Mouse (Mus musculus): Measurements from ENCODE around the gene 1700016H13Rik.

The 1700016H13Rik gene

DNA sequence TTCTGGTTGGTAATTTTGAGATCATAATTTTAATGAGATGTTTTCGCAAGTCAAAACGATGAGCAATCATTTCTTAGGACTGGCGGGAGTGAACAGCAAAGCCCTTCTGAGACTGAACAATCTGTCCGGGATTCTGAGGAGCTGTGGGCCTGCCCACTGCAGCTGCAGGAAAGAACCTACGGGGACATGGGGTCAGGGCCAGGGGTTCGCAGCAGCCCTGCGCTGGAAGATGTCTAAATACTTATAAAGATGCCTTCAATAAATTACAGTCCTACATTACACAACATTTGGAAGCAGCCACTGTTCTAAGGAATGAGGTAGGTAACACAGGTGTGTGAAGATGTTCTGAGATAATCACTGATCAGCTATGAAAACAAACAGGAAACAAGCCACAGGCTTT, 50.1 kb downstream of the 1700016H13Rik start:
- DNase-seq (ENCODE audit: low read depth, low spot score) = no peak

DNA sequence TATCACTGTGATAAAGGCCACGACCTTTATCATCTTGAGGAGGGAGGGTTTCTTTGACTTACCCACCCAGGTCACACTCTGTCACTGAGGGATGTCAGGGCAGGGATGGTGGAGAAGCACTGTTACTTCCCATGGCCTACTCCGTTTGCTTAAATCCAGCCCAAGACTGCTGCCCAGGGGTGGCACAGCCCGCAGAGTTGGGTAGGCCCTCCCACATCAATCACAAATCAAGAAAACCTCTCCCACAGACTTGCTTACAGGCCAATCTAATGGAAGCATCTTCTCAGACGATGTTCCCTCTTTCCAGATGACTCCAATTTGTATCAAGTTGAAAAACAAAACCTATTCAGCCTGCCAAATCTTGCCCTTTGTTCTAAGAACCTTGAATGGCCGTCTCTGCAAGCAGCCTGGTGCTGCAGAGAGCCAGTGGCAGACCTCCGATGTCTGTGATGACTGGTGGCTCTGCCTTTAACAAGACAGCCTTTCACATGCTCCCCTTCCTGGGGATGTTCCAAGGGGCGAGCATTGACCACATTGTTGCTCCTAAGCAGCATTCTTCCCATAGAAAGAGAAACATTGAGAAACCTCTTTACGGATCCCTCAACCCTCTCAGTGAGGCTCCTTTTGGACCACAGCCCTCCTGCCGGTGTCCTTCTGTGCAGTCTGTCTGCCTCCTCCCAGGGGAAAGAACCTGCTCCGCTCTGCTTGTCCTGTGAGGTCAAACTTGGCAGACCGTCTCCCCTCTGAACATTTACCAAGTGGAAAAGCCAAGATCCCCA, 52.5 kb downstream of the 1700016H13Rik start:
- DNase-seq (ENCODE audit: low read depth, low spot score) = no peak

DNA sequence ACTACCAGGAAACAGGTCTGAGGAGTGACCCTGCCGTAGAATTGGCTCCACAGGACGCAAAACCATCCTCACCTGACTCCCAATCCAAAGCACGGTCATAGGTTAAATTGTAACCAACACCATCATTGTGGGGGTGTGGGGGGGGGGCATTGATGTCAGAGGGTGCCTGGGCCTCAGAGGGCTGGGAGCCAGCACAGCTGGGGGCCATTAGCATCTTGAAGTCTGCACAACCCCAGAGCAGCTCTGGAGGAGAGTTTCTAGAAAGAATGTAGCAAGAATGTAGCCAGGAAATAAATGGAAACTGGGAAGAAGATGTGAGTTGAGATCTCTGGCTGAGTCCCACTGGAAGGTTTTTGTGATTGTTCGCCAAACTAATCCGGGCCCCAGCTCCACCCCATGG, 56.9 kb downstream of the 1700016H13Rik start:
- no peak for DNase-seq (ENCODE audit: low read depth, low spot score)

DNA sequence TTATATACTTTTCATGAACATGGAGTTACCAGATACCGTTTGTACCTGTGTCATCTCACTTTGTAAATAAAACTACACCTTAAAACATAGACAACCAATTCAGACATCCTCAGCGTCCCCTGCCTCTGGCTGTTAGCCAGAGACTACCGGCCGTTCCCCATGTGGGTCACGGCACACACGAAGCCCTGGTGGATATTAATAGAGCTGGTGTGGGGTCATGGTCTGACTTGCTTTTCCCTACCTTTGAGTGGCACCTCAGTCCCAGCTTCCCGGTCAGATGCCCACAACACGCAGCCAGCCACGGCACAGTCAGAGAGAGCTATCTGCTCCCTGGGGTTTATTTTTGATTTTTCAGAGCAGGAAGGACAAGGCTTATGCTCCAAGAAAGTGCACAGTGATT, 57.5 kb downstream of the 1700016H13Rik start:
- DNase-seq (ENCODE audit: low read depth, low spot score) = no peak
